Mouse (Mus musculus) E14TG2a.4 (cell line): Measurements from ENCODE around the gene Wbp1l.
A peak's percentile ranks its signal among the peaks of the same experiment; 100 is the strongest.

ENCODE experiments used
- H3K27me3 ChIP-seq: 2 replicates; pipeline ENCODE4 v1.6.1; 2014; ENCODE audit warnings: low read length, control low read depth; ENCODE audit not compliant: insufficient read depth
- H3K36me3 ChIP-seq: 2 replicates; pipeline ENCODE4 v1.6.1; 2014; ENCODE audit warnings: low read length, control low read depth; ENCODE audit not compliant: insufficient read depth
- H3K4me1 ChIP-seq: replicated peaks from 2 replicates; pipeline ENCODE4 v1.6.1; 2014; ENCODE audit warnings: low read depth, low read length, control low read depth
- H3K4me3 ChIP-seq: replicated peaks from 2 replicates; pipeline ENCODE4 v1.5.1; 2014; ENCODE audit warnings: mild to moderate bottlenecking, low read length
- H3K9me3 ChIP-seq: 2 replicates; pipeline ENCODE4 v1.6.1; 2014; ENCODE audit warnings: low read length, control low read depth
- CTCF ChIP-seq: conservative IDR thresholded peaks from 2 replicates; pipeline ENCODE4 v1.5.1; 2014; ENCODE audit warnings: low read length
- NANOG ChIP-seq: IDR thresholded peaks from 2 replicates; pipeline ENCODE4 v1.6.1; 2014; ENCODE audit warnings: borderline replicate concordance, low read length, mixed read lengths
- POU5F1 ChIP-seq: IDR thresholded peaks from 2 replicates; pipeline ENCODE4 v1.6.1; 2014; ENCODE audit warnings: low read length, borderline replicate concordance

Wbp1l gene

GRCm38 (mm10) chr19:46656151-46656840 is 57.4 kb downstream of the Wbp1l start:
- Histone ChIP-seq H3K27me3 (no peaks in the 10 kb centered on the region), H3K4me3 (no peak overlapping the region), H3K4me1 (peaks cover 49% of the 10 kb centered on the region), H3K9me3 (no peaks in the 10 kb centered on the region), H3K36me3 (peaks cover 45% of the 10 kb centered on the region)
- no peak for TF ChIP-seq NANOG
- TF ChIP-seq POU5F1 = no peak
- no peak for TF ChIP-seq CTCF

GRCm38 (mm10) chr19:46657339-46658020 is 58.6 kb downstream of the Wbp1l start:
- H3K9me3 ChIP-seq = no peaks in the 10 kb centered on the region
- H3K36me3 ChIP-seq = peaks cover 36% of the 10 kb centered on the region
- TF ChIP-seq CTCF (peak; percentile 81), NANOG (no peak)
- H3K4me3 ChIP-seq = no peak overlapping the region
- H3K4me1 ChIP-seq = peaks cover 45% of the 10 kb centered on the region
- H3K27me3 ChIP-seq = no peaks in the 10 kb centered on the region

GRCm38 (mm10) chr19:46658348-46658747 is 59.5 kb downstream of the Wbp1l start:
- Histone ChIP-seq H3K4me1 (peaks cover 43% of the 10 kb centered on the region), H3K27me3 (no peaks in the 10 kb centered on the region), H3K9me3 (no peaks in the 10 kb centered on the region), H3K4me3 (no peak overlapping the region), H3K36me3 (peaks cover 30% of the 10 kb centered on the region)
- TF ChIP-seq CTCF = no peak
- TF ChIP-seq POU5F1 = no peak
- TF ChIP-seq NANOG = no peak

GRCm38 (mm10) chr19:46658851-46659250 is 60.0 kb downstream of the Wbp1l start:
- Histone ChIP-seq H3K9me3 (no peaks in the 10 kb centered on the region), H3K27me3 (no peaks in the 10 kb centered on the region), H3K4me1 (peaks cover 38% of the 10 kb centered on the region), H3K36me3 (peaks cover 25% of the 10 kb centered on the region), H3K4me3 (no peak overlapping the region)
- no peak for TF ChIP-seq POU5F1
- TF ChIP-seq NANOG = no peak
- no peak for TF ChIP-seq CTCF

GRCm38 (mm10) chr19:46661511-46661910 is 62.6 kb downstream of the Wbp1l start:
- H3K36me3 ChIP-seq = peaks cover under 1% of the 10 kb centered on the region; the same call in 1 of the 2 replicates
- H3K27me3 ChIP-seq = 0 out of 2 replicates have a peak, but pooled peaks cover 3% of the 10 kb centered on the region
- peaks cover 12% of the 10 kb centered on the region for H3K4me1 ChIP-seq
- H3K4me3 ChIP-seq = no peak overlapping the region
- no peaks in the 10 kb centered on the region for H3K9me3 ChIP-seq
- TF ChIP-seq POU5F1 (no peak), CTCF (no peak), NANOG (no peak)

- Histone ChIP-seq H3K9me3 (no peaks in the 10 kb centered on the region), H3K36me3 (no peaks in the 10 kb centered on the region), H3K4me3 (no peak overlapping the region), H3K27me3 (0 out of 2 replicates have a peak, but pooled peaks cover 3% of the 10 kb centered on the region), H3K4me1 (peaks cover 7% of the 10 kb centered on the region)
- TF ChIP-seq NANOG = no peak
- TF ChIP-seq POU5F1 = no peak
- no peak for TF ChIP-seq CTCF
Observed at GRCm38 (mm10) chr19:46662214-46662613, 63.3 kb downstream of the Wbp1l start.

GRCm38 (mm10) chr19:46662784-46663183 is 63.9 kb downstream of the Wbp1l start:
- TF ChIP-seq NANOG (no peak), POU5F1 (no peak), CTCF (no peak)
- Histone ChIP-seq H3K4me3 (no peak overlapping the region), H3K9me3 (no peaks in the 10 kb centered on the region), H3K4me1 (peaks cover 11% of the 10 kb centered on the region), H3K36me3 (no peaks in the 10 kb centered on the region), H3K27me3 (0 out of 2 replicates have a peak, but pooled peaks cover 3% of the 10 kb centered on the region)

GRCm38 (mm10) chr19:46665474-46665873 is 66.6 kb downstream of the Wbp1l start:
- Histone ChIP-seq H3K36me3 (no peaks in the 10 kb centered on the region), H3K9me3 (no peaks in the 10 kb centered on the region), H3K27me3 (peaks cover 3% of the 10 kb centered on the region; the same call in 1 of the 2 replicates), H3K4me3 (no peak overlapping the region), H3K4me1 (peaks cover 9% of the 10 kb centered on the region)
- TF ChIP-seq POU5F1 (no peak), NANOG (no peak), CTCF (no peak)

- Histone ChIP-seq H3K4me1 (peaks cover 9% of the 10 kb centered on the region), H3K4me3 (no peak overlapping the region), H3K9me3 (no peaks in the 10 kb centered on the region), H3K36me3 (no peaks in the 10 kb centered on the region), H3K27me3 (peaks cover 14% of the 10 kb centered on the region)
- TF ChIP-seq NANOG (no peak), POU5F1 (no peak), CTCF (no peak)
Observed at GRCm38 (mm10) chr19:46667300-46667699, 68.4 kb downstream of the Wbp1l start.
